Mouse (Mus musculus) B cell, adult 2 months (primary cell): ENCODE results near the gene Kcnh1.

Experiments used
- DNase-seq, 2 experiments: peaks; one replicate each; pipeline ENCODE4 v3.0.0; 2022

Kcnh1 gene

DNA sequence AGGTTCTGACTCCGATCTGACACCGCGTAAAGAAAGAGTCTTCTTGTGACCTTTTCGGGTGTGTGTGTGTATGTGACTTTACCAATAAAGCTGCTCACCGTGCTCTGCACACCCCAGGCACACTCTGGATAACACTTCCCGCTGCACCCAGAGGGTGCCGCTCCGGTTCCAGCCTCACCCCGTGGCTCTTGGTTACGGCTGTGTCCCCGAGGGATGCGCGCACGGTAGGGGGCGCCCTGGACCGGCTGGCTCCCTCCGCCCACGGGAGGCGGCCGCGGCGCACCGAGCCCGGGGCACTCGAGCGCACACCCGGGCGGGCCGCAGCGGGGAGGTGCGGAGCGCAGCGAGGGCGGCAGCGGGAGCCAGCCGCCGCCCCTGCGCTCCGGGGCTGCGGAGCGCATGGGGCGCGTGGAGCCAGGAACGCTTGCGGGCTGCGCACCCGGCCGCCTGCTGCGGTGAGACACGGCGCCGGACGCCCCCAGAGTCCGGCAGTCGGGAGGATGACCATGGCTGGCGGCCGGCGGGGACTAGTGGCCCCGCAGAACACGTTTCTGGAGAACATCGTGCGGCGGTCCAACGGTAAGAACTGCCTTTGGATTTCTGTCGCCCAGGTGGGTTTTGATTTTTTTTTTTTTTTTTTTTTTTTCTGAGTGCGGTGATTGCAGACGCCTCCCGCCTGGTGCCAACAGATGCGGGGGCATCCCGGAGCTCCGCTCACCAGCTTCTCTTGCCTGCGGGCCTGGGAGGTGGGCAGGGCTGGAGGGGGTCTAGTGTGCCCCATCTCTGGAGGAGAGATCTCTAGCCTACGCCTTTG lies at the start of gene Kcnh1:
Gene Kcnh1, plus strand, starts transcription at position 267 of the 814 bp plus-strand sequence.
- DNase-seq = peak; percentile 67 to 70

DNA sequence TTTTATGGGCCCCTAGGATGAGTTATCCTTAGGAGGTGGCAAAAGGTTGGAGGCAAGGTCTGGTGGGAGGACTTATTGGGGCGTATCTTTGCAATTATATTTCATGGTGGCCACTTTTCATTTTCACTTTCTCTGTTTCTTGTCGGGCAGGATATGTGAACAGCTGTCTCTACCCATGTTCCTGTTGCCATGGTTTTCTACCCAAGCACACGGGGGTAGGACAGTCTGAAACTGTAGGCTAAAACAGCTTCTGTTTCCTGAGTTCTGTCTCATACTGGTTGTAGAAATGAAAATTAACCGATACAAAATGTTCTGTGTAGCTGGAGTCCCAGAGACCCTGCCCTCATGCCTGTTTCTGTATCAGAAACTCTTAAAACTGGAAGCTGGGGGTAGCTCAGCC lies 39.4 kb upstream of the Kcnh1 start:
- no peak for DNase-seq

DNA sequence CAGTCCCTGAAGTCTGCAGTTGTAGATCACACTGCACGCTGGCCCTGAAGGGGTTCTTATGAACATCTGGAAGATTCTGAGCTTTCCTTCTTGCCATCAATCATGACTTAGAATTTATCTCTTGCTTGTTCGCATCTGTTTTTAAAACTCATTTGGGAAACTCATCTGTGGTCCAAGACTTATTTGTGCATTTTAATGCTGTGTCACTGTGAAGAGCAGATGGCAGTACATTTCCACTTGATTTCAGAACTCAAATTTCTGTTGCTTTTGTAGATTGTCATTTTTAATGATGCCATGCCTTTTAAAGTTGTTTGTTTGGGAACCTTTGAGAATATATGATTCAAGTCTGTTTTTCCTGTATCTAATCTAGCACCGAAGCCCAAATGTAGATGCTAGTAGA lies 19.1 kb upstream of the Kcnh1 start:
- DNase-seq = no peak

- no peak for DNase-seq
These were observed 10.7 kb upstream of the Kcnh1 start for GRCm38 (mm10) chr1:192179877-192180276.

GRCm38 (mm10) chr1:192181696-192182257 lies 8.8 kb upstream of the Kcnh1 start:
- no peak for DNase-seq

- peak; percentile 2 to 4 for DNase-seq
These were observed 1.5 kb upstream of the Kcnh1 start for GRCm38 (mm10) chr1:192189056-192189455.

DNA sequence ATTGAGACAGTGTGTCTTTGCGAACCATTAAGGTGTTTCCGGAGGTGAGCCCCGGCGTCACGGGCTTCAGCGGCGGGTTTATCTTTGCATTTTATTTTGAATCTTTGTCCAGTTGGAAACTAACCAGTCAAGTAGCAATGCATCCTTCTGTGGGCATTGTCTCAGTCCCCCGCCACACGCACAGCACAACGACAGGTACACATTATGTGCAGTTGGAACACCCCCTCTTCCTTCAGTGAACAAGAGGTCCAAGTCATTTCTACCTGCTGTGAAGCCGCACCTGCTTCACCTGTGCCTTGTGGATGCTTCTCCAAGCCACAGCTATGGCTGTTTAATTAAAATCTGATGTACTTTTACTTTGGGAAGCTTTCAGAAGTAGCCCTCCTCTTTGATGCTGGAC lies 803 bp upstream of the Kcnh1 start:
- no peak for DNase-seq

GRCm38 (mm10) chr1:192191322-192191639 lies 707 bp downstream of the Kcnh1 start:
- peak in 1 of 2 experiments; percentile 3 for DNase-seq

- no peak for DNase-seq
These were observed 1.3 kb downstream of the Kcnh1 start for GRCm38 (mm10) chr1:192191859-192192258.

DNA sequence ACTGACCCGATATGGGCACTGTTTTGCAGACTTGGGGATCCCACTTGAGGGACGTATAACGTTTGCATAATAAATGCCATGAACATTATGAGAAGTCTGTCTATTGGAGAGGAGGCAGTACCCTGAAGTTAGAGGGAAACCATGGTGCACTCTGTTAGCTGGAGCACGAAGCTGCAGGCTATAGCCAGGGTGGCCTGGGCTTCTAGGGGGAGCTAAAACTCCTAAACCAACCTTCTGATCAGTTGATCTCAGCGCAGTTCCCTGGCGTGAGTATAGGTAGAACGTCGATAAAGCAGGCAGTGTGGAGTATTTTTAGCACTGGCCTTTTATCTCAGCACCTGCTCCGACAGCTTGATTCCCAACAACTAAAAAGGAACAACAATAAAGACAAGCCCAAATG lies 2.1 kb downstream of the Kcnh1 start:
- DNase-seq = no peak

DNA sequence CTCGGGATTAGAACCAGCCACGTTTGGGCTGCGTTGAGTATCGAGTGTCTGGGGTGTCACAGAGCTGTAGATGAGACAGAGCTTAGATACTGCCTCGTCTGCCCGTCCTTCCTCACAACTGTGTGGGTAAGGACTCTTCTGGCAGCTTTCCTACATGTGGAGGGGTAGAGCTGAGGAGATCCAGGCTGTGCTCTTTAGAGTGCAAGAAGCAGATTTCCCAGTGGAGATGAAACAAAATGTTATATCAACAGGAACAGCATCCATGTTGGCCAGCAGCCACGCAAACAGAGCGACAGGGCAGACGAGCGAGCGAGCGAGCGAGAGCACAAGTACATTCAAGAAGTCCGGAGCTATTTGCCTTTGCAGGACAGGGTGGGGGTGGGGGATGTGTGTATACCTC lies 3.1 kb downstream of the Kcnh1 start:
- no peak for DNase-seq

DNA sequence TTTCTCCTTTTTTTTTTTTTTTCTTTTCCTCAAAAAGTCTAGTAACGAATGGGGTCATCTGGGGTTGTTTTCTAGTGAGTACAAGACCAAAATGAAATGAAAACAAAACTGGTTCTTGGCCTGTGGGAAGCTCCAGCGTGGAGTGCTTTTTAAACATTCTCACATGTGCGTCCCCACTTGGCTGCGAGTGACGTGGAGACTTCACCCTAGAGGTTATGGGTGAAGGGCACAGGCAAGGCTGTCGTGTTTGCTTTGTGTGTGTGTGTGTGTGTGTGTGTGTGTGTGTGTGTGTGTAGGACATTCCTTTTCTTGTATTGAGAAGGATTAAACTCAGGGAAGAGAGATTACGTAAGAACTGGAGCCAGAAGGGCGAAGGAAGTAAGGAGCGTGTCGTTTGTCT lies 6.9 kb downstream of the Kcnh1 start:
- DNase-seq = no peak

DNA sequence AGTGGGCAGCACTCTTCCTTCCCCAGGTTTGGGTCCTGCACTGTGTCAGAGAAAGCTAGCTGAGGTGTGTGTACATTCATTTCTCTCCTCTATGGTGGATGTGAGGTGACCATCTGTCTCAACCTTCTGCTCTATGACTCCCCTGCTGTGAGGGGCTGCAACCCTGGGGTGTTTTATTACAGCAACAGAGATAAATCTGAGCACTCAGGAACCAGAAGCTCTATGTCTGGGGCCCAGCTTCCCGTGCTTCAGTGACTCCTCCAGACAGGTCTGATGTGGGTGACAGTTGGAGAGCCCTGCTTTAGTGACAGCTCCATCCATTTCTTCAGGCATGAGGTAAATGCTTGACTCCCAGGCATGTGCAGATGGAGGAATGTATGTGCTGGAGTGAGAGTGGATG lies 12.4 kb downstream of the Kcnh1 start:
- DNase-seq = no peak

- no peak for DNase-seq
These were observed 17.4 kb downstream of the Kcnh1 start for GRCm38 (mm10) chr1:192207956-192208355.

- no peak for DNase-seq
These were observed 21.9 kb downstream of the Kcnh1 start for GRCm38 (mm10) chr1:192212448-192212847.

- DNase-seq = no peak
These were observed 24.1 kb downstream of the Kcnh1 start for GRCm38 (mm10) chr1:192214666-192215065.

DNA sequence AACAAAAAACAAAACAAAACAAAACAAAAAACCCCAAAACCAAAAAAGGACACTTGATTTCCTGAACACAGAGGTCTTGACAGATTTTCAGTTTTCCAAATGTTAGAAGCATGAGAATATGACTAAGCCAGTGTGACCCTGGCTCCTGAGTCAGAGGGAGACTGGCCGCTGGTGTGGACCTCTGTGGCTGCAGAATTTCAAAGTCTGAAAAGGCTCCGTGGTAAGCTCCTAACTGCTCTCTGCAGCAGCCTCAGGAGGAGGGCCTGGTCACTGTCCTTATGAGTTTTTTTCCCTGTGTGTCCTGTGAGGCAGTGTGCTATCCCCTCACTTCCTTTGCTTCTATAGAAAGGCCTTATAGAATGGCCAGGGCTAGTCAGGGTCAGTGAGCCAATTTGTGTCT lies 29.6 kb downstream of the Kcnh1 start:
- DNase-seq = no peak

DNA sequence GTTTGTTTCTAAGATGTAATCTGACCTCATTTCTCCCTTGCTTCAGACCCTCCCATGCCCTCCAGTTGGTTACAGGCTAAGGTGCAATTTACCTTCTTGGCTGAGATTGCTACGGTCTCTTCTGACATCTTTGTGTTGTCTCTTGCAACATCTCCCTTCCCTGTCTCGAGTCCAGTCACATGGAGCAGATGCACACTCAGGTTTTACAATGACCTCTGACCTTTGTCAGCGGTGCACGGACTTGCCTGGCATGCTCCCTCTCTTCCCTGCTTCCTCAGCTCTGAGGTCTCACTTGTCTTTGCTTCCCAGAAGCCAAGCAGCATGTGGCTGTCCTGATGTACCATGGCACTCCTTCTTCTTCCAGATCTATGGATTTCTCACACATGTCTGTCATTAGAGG lies 33.6 kb downstream of the Kcnh1 start:
- DNase-seq = no peak

DNA sequence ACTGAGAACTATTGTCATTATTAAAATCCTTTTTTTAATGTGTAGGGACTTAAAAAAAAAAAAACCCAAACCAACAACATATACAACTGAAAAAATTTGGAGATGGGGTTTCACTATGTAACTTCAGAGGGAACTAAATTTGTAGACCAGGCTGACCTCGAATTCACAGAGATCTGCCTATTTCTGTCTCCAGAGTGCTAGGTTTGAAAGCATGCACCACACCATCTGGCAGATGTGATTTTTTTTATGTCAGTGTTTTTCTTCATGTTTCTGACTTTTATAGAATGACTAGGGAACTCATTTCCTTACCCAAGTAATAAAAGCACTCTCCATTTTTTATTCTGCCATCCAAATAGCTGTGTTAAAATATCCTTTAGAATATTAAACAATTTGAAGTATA lies 42.1 kb downstream of the Kcnh1 start:
- DNase-seq = no peak

GRCm38 (mm10) chr1:192246836-192247235 lies 56.3 kb downstream of the Kcnh1 start:
- no peak for DNase-seq

DNA sequence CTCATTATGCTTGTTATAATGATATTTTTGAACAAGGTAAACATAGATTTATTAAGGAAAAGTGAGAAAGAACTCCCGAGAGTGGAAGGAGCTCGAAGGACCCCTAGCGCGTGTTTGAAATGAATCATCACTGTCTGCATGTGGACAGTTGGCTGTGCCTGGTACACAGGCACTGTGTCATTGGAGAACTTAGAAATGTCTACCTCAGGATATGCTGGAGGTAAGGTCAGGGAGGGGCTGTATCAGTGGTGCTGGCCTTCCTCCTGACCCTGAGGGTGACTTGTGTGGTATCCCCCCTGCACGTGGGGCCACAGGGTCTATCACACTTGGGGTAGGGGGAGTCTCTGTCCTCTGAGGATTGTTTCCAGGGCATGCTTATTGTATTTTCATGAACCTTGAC lies 68.6 kb downstream of the Kcnh1 start:
- DNase-seq = no peak

DNA sequence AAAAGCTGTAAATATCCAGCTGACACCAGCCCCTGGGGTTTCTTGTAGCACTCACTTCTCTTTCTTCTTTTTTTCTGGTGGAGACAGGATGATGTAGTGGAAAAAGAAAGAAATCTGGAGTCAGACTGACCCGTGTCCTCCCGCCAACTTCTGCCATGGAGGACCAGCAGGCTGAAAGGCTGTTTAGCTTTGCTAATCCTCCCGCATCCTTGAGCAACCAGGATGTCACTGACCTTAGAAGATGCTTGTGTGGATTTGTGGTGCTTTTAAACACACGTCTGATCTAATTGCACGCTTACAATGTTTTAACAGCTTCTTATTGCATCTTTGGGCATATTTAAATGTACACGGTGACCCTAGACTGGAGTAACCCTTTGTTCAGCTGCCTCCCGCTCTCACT lies 69.0 kb downstream of the Kcnh1 start:
- no peak for DNase-seq

- no peak for DNase-seq
These were observed 75.1 kb downstream of the Kcnh1 start for GRCm38 (mm10) chr1:192265704-192266103.

DNA sequence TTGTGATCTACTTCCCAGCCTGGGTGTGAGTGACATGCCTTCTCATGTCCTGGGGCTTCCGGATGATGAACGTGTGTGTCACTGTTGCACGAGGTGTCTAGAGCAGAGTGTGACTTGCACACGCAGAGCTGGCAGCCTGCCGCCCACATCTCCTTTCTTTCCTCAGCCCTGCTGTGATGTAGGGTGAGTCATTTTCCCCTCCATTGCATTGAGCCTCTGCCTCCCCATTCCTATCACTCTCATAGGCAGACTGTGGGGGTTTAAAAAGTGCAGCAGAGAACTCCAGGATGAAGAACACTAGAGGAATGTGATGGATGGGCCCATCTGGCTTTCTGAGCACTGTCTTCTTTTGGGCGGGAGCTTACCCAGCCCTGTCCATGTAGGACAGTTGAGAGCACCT lies 76.4 kb downstream of the Kcnh1 start:
- no peak for DNase-seq

DNA sequence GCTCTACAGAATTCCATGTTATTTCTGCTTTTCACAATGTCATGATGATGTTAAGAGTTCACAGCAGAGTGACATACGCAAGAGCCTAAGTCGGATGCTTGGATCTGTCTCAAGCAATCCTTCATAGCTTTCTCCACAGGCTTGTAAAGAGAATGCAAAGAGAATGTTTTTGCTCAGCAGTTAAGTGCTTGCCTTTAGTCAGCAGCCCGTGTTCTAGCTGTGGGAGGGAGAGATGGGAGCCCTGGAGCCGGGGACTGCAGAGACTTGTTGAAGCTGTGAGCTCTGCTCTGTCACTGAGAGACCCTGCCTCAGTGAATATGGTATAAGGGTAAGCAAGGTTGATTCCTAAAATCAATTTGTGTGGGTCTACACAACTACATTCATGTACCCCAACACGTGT lies 78.3 kb downstream of the Kcnh1 start:
- no peak for DNase-seq
